Mouse (Mus musculus) ovary, postnatal 36 days (tissue): ENCODE measurements at regions not wholly inside any gene's neighbourhood (a gene's known extent, or its start where the extent isn't known, plus 50 kb on each side); places are given as distances from the start of the nearest gene placed in this dataset.
"Not testable (repeated sequence)": the region's sequence is repeated elsewhere in the genome, so short reads cannot be mapped to it uniquely, and the experiment has no call there.

Experiments used
- DNase-seq: peaks from one replicate; pipeline ENCODE4 v3.0.0; 2022; ENCODE audit warnings: low spot score, mixed read lengths

- DNase-seq: no peak
These were observed 317.3 kb downstream of the Car8 start for GRCm38 (mm10) chr4:7921503-7921902.

GRCm38 (mm10) chr4:7913191-7913590 is 325.6 kb downstream of the Car8 start:
- no peak for DNase-seq

- DNase-seq: no peak
These were observed 326.2 kb downstream of the Car8 start for GRCm38 (mm10) chr4:7912675-7913074.

- no peak for DNase-seq
These were observed 335.7 kb downstream of the Car8 start for GRCm38 (mm10) chr4:7903130-7903529.

GRCm38 (mm10) chr4:7894914-7895313 is 343.9 kb downstream of the Car8 start:
- DNase-seq: no peak

GRCm38 (mm10) chr4:7891128-7891527 is 347.7 kb downstream of the Car8 start:
- no peak for DNase-seq

- no peak for DNase-seq
These were observed 384.3 kb downstream of the Car8 start for GRCm38 (mm10) chr4:7854518-7854917.

- DNase-seq: no peak
These were observed 385.6 kb downstream of the Car8 start for GRCm38 (mm10) chr4:7853121-7853782.

GRCm38 (mm10) chr4:7852006-7852615 is 386.7 kb downstream of the Car8 start:
- DNase-seq: no peak

- no peak for DNase-seq
These were observed 391.4 kb downstream of the Car8 start for GRCm38 (mm10) chr4:7847411-7847810.

GRCm38 (mm10) chr4:7829126-7829525 is 409.7 kb downstream of the Car8 start:
- no peak for DNase-seq

- no peak for DNase-seq
These were observed 419.0 kb downstream of the Car8 start for GRCm38 (mm10) chr4:7819847-7820246.

- not testable (repeated sequence) for DNase-seq
These were observed 461.1 kb downstream of the Car8 start for GRCm38 (mm10) chr4:7777761-7778160.

GRCm38 (mm10) chr4:7755473-7755872 is 483.4 kb downstream of the Car8 start:
- DNase-seq: no peak

GRCm38 (mm10) chr4:7753931-7754330 is 484.9 kb downstream of the Car8 start:
- no peak for DNase-seq

- DNase-seq: no peak
These were observed 487.6 kb downstream of the Car8 start for GRCm38 (mm10) chr4:7751208-7751607.

GRCm38 (mm10) chr4:7722893-7723292 is 515.9 kb downstream of the Car8 start:
- DNase-seq: no peak

- no peak for DNase-seq
These were observed 550.3 kb downstream of the Car8 start for GRCm38 (mm10) chr4:7688516-7688915.

- no peak for DNase-seq
These were observed 551.6 kb downstream of the Car8 start for GRCm38 (mm10) chr4:7687231-7687630.

GRCm38 (mm10) chr4:7670795-7671105 is 568.1 kb downstream of the Car8 start:
- DNase-seq: no peak

GRCm38 (mm10) chr4:7669992-7670794 is 568.6 kb downstream of the Car8 start:
- no peak for DNase-seq

GRCm38 (mm10) chr4:7666935-7667594 is 571.8 kb downstream of the Car8 start:
- no peak for DNase-seq
